Mouse (Mus musculus): ENCODE data around the gene Spns2.
A peak's percentile ranks its signal among the peaks of the same experiment; 100 is the strongest.

Spns2 gene

DNA sequence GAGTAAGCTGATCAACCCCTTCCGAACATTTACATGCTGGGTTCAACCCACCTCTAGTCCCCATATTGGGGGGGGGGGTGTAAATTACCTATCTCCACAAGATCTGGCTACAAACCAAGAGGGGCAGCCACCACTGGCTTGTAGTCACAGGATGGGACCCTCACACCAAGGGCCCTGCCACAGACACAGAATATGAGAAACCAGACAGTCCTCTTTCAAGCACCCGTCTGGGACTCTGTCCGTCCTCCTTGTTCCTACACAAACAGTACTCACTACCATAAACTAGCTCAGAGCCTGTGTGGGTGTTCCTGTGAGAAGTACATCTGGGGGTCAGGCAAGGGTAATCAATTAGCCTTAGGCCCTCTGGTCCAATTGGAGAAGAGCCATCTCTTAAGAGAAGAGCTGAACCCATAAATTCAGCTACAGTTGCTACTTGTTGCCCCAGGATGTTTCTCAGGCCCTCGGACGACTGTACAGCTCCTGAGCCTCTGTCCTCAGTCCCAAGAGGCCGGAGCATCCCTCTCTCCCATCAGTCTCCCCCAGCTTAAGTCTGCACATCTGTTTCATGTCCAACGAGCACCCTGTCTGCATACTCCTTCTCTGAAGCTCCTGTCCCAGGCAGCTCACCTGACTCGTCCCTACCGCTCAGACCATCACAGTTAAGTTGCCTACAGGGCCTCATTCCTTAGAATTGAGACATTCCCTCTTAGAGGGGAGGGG, 81.1 kb downstream of the Spns2 start:
- peak in 1 of 2 experiments; percentile 15 for DNase-seq

DNA sequence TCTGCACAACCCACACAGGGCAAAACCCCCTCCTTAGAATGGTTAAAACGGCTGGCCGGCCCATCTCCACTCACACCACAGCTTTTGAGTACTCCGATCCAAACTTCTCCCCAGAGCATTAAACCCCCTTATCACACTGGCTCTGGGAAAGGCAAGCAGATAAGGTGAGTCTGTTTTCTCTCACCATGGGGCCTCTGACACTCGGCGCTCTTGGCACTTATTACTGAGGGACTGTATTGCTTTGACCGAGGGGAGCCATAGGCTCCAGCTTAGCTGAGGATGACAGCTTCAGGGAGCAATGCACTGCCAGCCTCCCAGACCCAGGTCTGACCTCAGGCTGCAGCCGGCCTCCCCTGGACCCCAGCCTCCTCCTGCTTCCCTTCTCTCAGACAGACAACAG, 82.1 kb downstream of the Spns2 start:
- DNase-seq, result peak in 1 of 2 experiments; percentile 22

DNA sequence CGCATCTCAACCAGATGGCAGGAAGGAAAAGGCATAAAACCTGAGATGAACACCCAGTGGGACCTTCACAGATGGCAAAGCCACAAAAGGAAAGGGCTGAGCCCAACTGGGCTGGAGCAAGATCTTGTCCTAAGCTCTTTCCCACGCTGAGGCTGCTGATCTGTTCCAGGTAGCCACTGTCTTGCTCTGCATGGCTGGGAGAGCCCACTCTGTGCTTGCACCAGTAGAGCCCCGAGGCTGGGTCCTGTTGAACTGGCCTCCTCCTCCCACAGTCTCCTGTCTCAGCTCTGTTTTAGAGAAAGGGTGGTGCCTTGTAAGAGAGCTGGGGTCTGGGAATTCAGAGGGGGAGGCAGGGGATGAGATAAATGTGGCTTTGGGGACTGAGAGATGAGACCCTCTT, 82.6 kb downstream of the Spns2 start:
- peak in 1 of 2 experiments; percentile 34 for DNase-seq

DNA sequence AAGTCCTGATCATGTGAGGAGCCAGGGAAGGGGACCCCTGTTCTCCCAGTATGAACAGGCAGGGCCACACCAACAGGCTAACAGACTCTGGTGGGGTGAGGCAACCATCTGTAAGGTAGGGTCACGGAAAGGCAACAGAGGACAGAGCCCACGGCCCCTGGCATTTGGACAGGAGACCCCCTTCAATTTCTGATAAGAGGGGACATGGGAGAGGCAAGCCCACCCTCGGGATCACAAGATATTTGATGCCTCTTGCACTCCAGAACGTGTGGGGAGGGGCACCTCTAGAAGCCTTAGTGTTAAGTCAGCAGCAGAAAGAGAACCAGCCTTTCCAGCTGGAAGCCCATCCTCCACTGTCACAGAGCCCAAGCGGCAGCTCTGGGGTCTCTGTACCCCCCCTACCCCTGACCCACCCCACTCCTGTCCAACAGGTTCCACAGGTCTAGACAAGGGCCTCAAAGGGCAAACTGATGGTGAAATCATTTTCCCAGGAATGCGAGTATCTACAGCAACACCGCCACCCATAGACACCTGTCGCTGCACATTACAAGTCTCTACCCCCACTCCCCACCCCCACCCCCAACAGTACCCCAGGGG, 83.5 kb downstream of the Spns2 start:
- DNase-seq, result peak in 1 of 2 experiments; percentile 21

DNA sequence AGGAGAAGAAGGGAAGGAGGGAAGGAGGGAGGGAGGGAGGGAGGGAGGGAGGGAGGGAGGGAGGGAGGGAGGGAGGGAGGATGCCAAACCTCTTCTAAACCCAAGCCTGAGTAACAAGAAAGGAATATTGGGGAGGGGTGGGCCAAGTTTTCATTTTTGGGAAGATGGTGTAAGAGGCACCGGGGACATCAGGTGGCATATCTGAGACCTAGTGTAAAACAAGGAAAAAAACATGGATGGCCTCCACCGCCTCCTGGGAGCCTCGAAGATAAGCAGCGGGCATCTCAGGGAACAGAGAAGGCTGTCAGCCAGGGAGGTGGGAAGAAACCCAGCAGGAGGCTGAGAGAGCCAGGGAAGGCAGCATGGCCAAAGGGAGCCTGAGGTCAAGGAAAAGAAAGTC, 84.2 kb downstream of the Spns2 start:
- no peak for DNase-seq

DNA sequence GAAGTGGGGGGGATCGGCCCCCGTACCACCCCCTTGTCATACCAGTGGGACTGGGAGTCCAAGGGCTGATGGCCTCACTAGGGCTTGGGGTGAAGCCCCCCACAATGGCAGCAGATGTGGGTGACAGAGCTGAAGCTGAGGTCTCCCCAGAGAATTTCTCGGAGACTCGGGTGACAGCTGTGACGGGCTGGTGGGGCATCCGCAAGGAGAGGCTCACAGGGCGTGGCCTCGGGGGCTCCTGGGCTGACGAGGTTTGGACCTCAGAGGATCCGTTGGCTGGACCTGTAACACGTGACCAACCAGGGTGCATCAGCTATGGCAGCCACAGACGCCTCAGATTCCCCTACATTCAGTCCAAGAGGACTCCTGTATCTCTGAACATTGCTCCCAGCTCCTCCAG, 86.7 kb downstream of the Spns2 start:
- DNase-seq, result no peak

DNA sequence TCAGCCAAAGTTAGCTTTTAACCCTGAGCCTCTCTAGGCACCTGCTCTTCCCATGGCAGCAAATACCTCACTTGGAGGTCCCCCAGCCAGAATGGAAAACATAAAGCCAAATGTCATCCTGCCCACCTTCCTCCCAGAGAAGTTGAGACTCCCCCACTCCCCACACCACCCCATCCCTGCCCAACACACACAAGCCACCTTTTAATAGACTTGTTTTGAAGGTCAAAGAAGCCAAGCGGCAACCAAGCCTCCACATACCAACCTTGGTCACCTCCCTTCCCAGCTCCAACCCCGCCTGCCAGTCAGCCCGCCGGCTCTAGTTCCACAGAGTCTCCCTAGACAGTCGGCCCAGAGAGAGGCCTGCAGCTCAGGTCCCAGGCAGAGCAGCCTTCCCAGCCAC, 87.7 kb downstream of the Spns2 start:
- DNase-seq, result peak; percentile 69 to 83
